16 mouse cellular contexts compared by ENCODE assay signal in genomic region chr7:98531612-98532011, GRCm38 (mm10). TPM values are rescaled to one million over a fixed set of nuclear protein-coding genes. Genes with fewer than 3 reads are reported as not detected.
DNase-seq lines count a peak whose midpoint lies in the region; ATAC-seq and TF ChIP-seq lines count a peak whose summit lies in the region.
"Had no signal": no experiment of that assay in that cellular context is flagged by ENCODE, and none has a peak within 500 bp of the region (broad histone marks: within the 10 kb centered on the region; RNA-seq: fewer than 3 reads in every experiment).

No protein-coding gene starts in this region.

- H3K36me3 ChIP-seq in midbrain, embryonic 11.5 days (ENCODE audit: control insufficient read depth, insufficient read depth, low read length): no peaks in the 10 kb centered on the region
- no peaks in the 10 kb centered on the region for H3K36me3 ChIP-seq in midbrain, embryonic 16.5 days (ENCODE audit: control insufficient read depth, insufficient read depth, low read length)
- no peaks in the 10 kb centered on the region for H3K36me3 ChIP-seq in lung, embryonic 14.5 days (ENCODE audit: insufficient read depth)
- no peaks in the 10 kb centered on the region for H3K36me3 ChIP-seq in splenic B cell, adult 2 months (ENCODE audit: control insufficient read depth, insufficient read depth, low read length, poor library complexity, severe bottlenecking)
- H3K36me3 ChIP-seq: liver, embryonic 13.5 days had no signal

- no peak overlapping the region for H3K4me3 ChIP-seq in midbrain, embryonic 11.5 days (ENCODE audit: low read depth, low read length)
- no peak overlapping the region for H3K4me3 ChIP-seq in midbrain, embryonic 16.5 days (ENCODE audit: low read depth, low read length)
- H3K4me3 ChIP-seq in lung, embryonic 14.5 days (ENCODE audit: low read depth, low read length): no peak overlapping the region
- H3K4me3 ChIP-seq: liver, embryonic 13.5 days; megakaryocyte, embryonic 14.5 days had no signal

- no peak overlapping the region for H3K9ac ChIP-seq in midbrain, embryonic 11.5 days (ENCODE audit: low read length)
- H3K9ac ChIP-seq in midbrain, embryonic 16.5 days (ENCODE audit: low read depth, low read length): no peak overlapping the region
- H3K9ac ChIP-seq in lung, embryonic 14.5 days: no peak overlapping the region
- H3K9ac ChIP-seq: liver, embryonic 13.5 days had no signal

- no peak overlapping the region for H3K27ac ChIP-seq in midbrain, embryonic 11.5 days (ENCODE audit: low read depth, low read length)
- H3K27ac ChIP-seq in midbrain, embryonic 16.5 days (ENCODE audit: low read length): no peak overlapping the region
- no peak overlapping the region for H3K27ac ChIP-seq in lung, embryonic 14.5 days (ENCODE audit: low read depth)
- H3K27ac ChIP-seq: liver, embryonic 13.5 days had no signal

- H3K9me3 ChIP-seq in midbrain, embryonic 11.5 days (ENCODE audit: control insufficient read depth, low read length): no peaks in the 10 kb centered on the region
- H3K9me3 ChIP-seq in midbrain, embryonic 16.5 days (replicated peaks; ENCODE audit: control insufficient read depth, low read length, poor library complexity, severe bottlenecking): no peaks in the 10 kb centered on the region
- H3K9me3 ChIP-seq in lung, embryonic 14.5 days (ENCODE audit: low read depth, low read length): no peaks in the 10 kb centered on the region
- H3K9me3 ChIP-seq: liver, embryonic 13.5 days; megakaryocyte, embryonic 14.5 days had no signal

- intact Hi-C loops in heart, postnatal 36 days (cut with DNase I): no loop called here

- 74% methylated on average over 7 of the region's 7 CpGs for WGBS in midbrain, embryonic 11.5 days
- WGBS in midbrain, embryonic 16.5 days: 74% methylated on average over 7 of the region's 7 CpGs
- WGBS in lung, embryonic 14.5 days: 61% methylated on average over 7 of the region's 7 CpGs

- no peaks in the 10 kb centered on the region for H3K27me3 ChIP-seq in midbrain, embryonic 11.5 days (ENCODE audit: control insufficient read depth, insufficient read depth, low read length)
- H3K27me3 ChIP-seq in midbrain, embryonic 16.5 days (ENCODE audit: control insufficient read depth, insufficient read depth, low read depth, low read length): no peaks in the 10 kb centered on the region
- no peaks in the 10 kb centered on the region for H3K27me3 ChIP-seq in lung, embryonic 14.5 days (ENCODE audit: insufficient read depth, low read length)
- no peaks in the 10 kb centered on the region for H3K27me3 ChIP-seq in splenic B cell, adult 2 months (ENCODE audit: control insufficient read depth, insufficient read depth, low read length, poor library complexity, severe bottlenecking)

- peak; percentile 47 to 76 for DNase-seq in heart, adult 18-20 months
- DNase-seq in heart, postnatal 36 days: no peak
- DNase-seq in midbrain, embryonic 11.5 days (ENCODE audit: low spot score, missing footprints): peak; percentile 14
- peak; percentile 33 for DNase-seq in lung, embryonic 14.5 days
- peak; percentile 66 for DNase-seq in splenic B cell, adult 2 months (ENCODE audit: low read depth, low spot score)
- no peak for DNase-seq in spleen, adult 18-20 months
- DNase-seq: cerebellum, adult 9-11 months; embryo, embryonic 11 days; gastrocnemius, postnatal 10 days; left cerebral cortex, postnatal 4 days; liver, embryonic 13.5 days; thymus, adult 18-20 months had no signal

- no peak for ATAC-seq in midbrain, embryonic 11.5 days (ENCODE audit: low FRiP score)
- no peak for ATAC-seq in midbrain, embryonic 16.5 days
- ATAC-seq in lung, embryonic 14.5 days (ENCODE audit: insufficient read depth): no peak
- no peak for ATAC-seq in frontal cortex, adult (ENCODE audit: low TSS enrichment)
- ATAC-seq: forebrain, embryonic 14.5 days had no signal

- no peak for TF ChIP-seq CTCF in lung, embryonic 14.5 days (IDR thresholded peaks at IDR 0.05; ENCODE audit: low read depth)

- H3K4me2 ChIP-seq in midbrain, embryonic 11.5 days: no peak overlapping the region
- H3K4me2 ChIP-seq in midbrain, embryonic 16.5 days (ENCODE audit: low read length): no peak overlapping the region
- H3K4me2 ChIP-seq in lung, embryonic 14.5 days: no peak overlapping the region
- H3K4me2 ChIP-seq: liver, embryonic 13.5 days had no signal

- no peaks in the 10 kb centered on the region for H3K4me1 ChIP-seq in midbrain, embryonic 11.5 days (ENCODE audit: control insufficient read depth, insufficient read depth, low read length)
- no peaks in the 10 kb centered on the region for H3K4me1 ChIP-seq in midbrain, embryonic 16.5 days (ENCODE audit: control insufficient read depth, insufficient read depth, low read length)
- no peaks in the 10 kb centered on the region for H3K4me1 ChIP-seq in lung, embryonic 14.5 days (ENCODE audit: insufficient read depth)

RNA-seq across cellular contexts. Expression of gene Lrrc32, which starts 42.5 kb away (rescaled TPM):
- 1 to 10 TPM; 7.5 to 8.0 TPM for total RNA-seq in heart, adult 18-20 months (2021)
- total RNA-seq in heart, postnatal 36 days (2021): 10 to 100 TPM; 14.6 to 15.8 TPM
- 4.3 TPM in 2 replicates for polyA plus RNA-seq in midbrain, embryonic 11.5 days (2014; fragmentation: Nextera tagmentation; extraction: Ambion mirVana)
- 4.6 and 4.8 TPM in 2 replicates for polyA plus RNA-seq in midbrain, embryonic 16.5 days (2015; fragmentation: Nextera tagmentation; extraction: Ambion mirVana)
- 7.2 and 7.3 TPM in 2 replicates for polyA plus RNA-seq in lung, embryonic 14.5 days (2014; fragmentation: Nextera tagmentation; extraction: Ambion mirVana)

Comparison
In these comparisons a context has a peak if more than half of its experiments do, and no peak if none do; other contexts are left out.
1. DNase-seq: peak in heart, adult 18-20 months (2 of 2), midbrain, embryonic 11.5 days (single experiment), lung, embryonic 14.5 days (single experiment) and splenic B cell, adult 2 months (single experiment); none in heart, postnatal 36 days (0 of 2) and spleen, adult 18-20 months (0 of 2).